Mouse (Mus musculus): ENCODE data around the gene Rpl11. TPM values are rescaled to one million over a fixed set of nuclear protein-coding genes. Genes with fewer than 3 reads are reported as not detected.
"Not testable (repeated sequence)": the region's sequence is repeated elsewhere in the genome, so short reads cannot be mapped to it uniquely, and the experiment has no call there.

Rpl11 gene
- polyA plus RNA-seq, 1 experiment from 2014 or later: 313 TPM

- Histone ChIP-seq H3K9ac (no peak overlapping the region), H3K9me3 (no peaks in the 10 kb centered on the region), H3K27ac (replicated peaks) (no peak overlapping the region), H3K4me1 (replicated peaks) (peaks cover 29% of the 10 kb centered on the region), H3K4me3 (no peak overlapping the region), H3K4me2 (peak overlapping the region; percentile 96; the same call in 1 of the 2 replicates), H3K36me3 (peaks cover 39% of the 10 kb centered on the region), H3K27me3 (no peaks in the 10 kb centered on the region)
- 93% methylated on average over 5 of the region's 5 CpGs for WGBS
- ATAC-seq (ENCODE audit: low read depth): no peak
Observed at GRCm38 (mm10) chr4:135985193-135985592, 68.0 kb downstream of the Rpl11 start.

- Histone ChIP-seq H3K27ac (replicated peaks) (no peak overlapping the region), H3K9ac (no peak overlapping the region), H3K9me3 (no peaks in the 10 kb centered on the region), H3K4me3 (no peak overlapping the region), H3K4me2 (no peak overlapping the region), H3K4me1 (replicated peaks) (peaks cover 29% of the 10 kb centered on the region), H3K27me3 (no peaks in the 10 kb centered on the region), H3K36me3 (peaks cover 39% of the 10 kb centered on the region)
- no peak for ATAC-seq (ENCODE audit: low read depth)
- WGBS: 91% methylated on average over 5 of the region's 5 CpGs
Observed at GRCm38 (mm10) chr4:135984556-135984955, 68.7 kb downstream of the Rpl11 start.

GRCm38 (mm10) chr4:135981524-135982063, 71.6 kb downstream of the Rpl11 start:
- peaks cover 63% of the 10 kb centered on the region for H3K36me3 ChIP-seq
- no peak overlapping the region for H3K27ac ChIP-seq (replicated peaks)
- no peaks in the 10 kb centered on the region for H3K9me3 ChIP-seq
- no peak overlapping the region for H3K9ac ChIP-seq
- H3K4me2 ChIP-seq: no peak overlapping the region
- WGBS: 79% methylated on average over 7 of the region's 7 CpGs
- H3K4me1 ChIP-seq (replicated peaks): peaks cover 22% of the 10 kb centered on the region
- no peak for ATAC-seq (ENCODE audit: low read depth)
- no peaks in the 10 kb centered on the region for H3K27me3 ChIP-seq
- H3K4me3 ChIP-seq: no peak overlapping the region

- H3K27me3 ChIP-seq; H3K9ac ChIP-seq; H3K27ac ChIP-seq (replicated peaks); H3K4me3 ChIP-seq; H3K4me2 ChIP-seq; H3K4me1 ChIP-seq (replicated peaks); H3K9me3 ChIP-seq; ATAC-seq (ENCODE audit: low read depth): not testable (repeated sequence)
- 92% methylated on average over 5 of the region's 5 CpGs for WGBS
- H3K36me3 ChIP-seq: peaks cover 75% of the 10 kb centered on the region
Observed at GRCm38 (mm10) chr4:135980223-135980622, 73.0 kb downstream of the Rpl11 start.

Other genes starting within 250 kb of the Rpl11 start
- gene Srsf10, start 197.7 kb downstream of the Rpl11 start, polyA plus RNA-seq (2015; fragmentation: Nextera tagmentation; extraction: Ambion mirVana): 198 and 233 TPM in 2 replicates
- gene Pnrc2, start 179.6 kb downstream of the Rpl11 start, polyA plus RNA-seq (2015; fragmentation: Nextera tagmentation; extraction: Ambion mirVana): 109 and 122 TPM in 2 replicates
- 0.12 and 0.25 TPM in 2 replicates for gene Cnr2, start 158.0 kb downstream of the Rpl11 start, polyA plus RNA-seq (2015; fragmentation: Nextera tagmentation; extraction: Ambion mirVana)
- 53.8 and 63.6 TPM in 2 replicates for gene Fuca1, start 132.7 kb downstream of the Rpl11 start, polyA plus RNA-seq (2015; fragmentation: Nextera tagmentation; extraction: Ambion mirVana)
- 58.2 and 59.6 TPM in 2 replicates for gene Hmgcl, start 107.0 kb downstream of the Rpl11 start, polyA plus RNA-seq (2015; fragmentation: Nextera tagmentation; extraction: Ambion mirVana)
- 39.0 and 42.5 TPM in 2 replicates for gene Gale, start 89.7 kb downstream of the Rpl11 start, polyA plus RNA-seq (2015; fragmentation: Nextera tagmentation; extraction: Ambion mirVana)
- gene Lypla2, start 80.8 kb downstream of the Rpl11 start, polyA plus RNA-seq (2015; fragmentation: Nextera tagmentation; extraction: Ambion mirVana): 187 and 199 TPM in 2 replicates
- 59.0 and 65.1 TPM in 2 replicates for gene Pithd1, start 66.2 kb downstream of the Rpl11 start, polyA plus RNA-seq (2015; fragmentation: Nextera tagmentation; extraction: Ambion mirVana)
- gene Eloa, start 31.7 kb downstream of the Rpl11 start, polyA plus RNA-seq (2015; fragmentation: Nextera tagmentation; extraction: Ambion mirVana): 26.4 and 29.2 TPM in 2 replicates
- gene Id3, start 90.1 kb upstream of the Rpl11 start, polyA plus RNA-seq (2015; fragmentation: Nextera tagmentation; extraction: Ambion mirVana): 235 and 273 TPM in 2 replicates
- gene E2f2, start 119.0 kb upstream of the Rpl11 start, polyA plus RNA-seq (2015; fragmentation: Nextera tagmentation; extraction: Ambion mirVana): 2.5 and 3.3 TPM in 2 replicates
- 8.6 and 8.8 TPM in 2 replicates for gene Asap3, start 152.9 kb upstream of the Rpl11 start, polyA plus RNA-seq (2015; fragmentation: Nextera tagmentation; extraction: Ambion mirVana)
- 1.9 and 2.6 TPM in 2 replicates for gene Tcea3, start 194.3 kb upstream of the Rpl11 start, polyA plus RNA-seq (2015; fragmentation: Nextera tagmentation; extraction: Ambion mirVana)
- gene Zfp46, start 231.3 kb upstream of the Rpl11 start, polyA plus RNA-seq (2015; fragmentation: Nextera tagmentation; extraction: Ambion mirVana): 41.9 and 45.8 TPM in 2 replicates

All from neural tube, embryonic 13.5 days (tissue).